Mouse (Mus musculus) embryonic facial prominence, embryonic 11.5 days (tissue): ENCODE measurements around the gene Fgf12. TPM values are rescaled to one million over a fixed set of nuclear protein-coding genes. Genes with fewer than 3 reads are reported as not detected.

Experiments used
- ATAC-seq: fragments of 200-750 bp; cut with Nextera tagmentation; replicated peaks from 2 replicates; pipeline ENCODE4 v1.8.0; 2017; ENCODE audit warnings: low read depth; ENCODE audit not compliant: insufficient number of reproducible peaks, low FRiP score, low TSS enrichment
- DNase-seq: peaks from one replicate; pipeline ENCODE4 v3.0.0-alpha.2; 2015; ENCODE audit warnings: low spot score
- H3K27ac ChIP-seq: fragments of 300-500 bp; sonication (generic); replicated peaks from 2 replicates; pipeline ENCODE4 v1.5.1; 2014; ENCODE audit warnings: mild to moderate bottlenecking, low read depth, low read length, control low read depth
- H3K27me3 ChIP-seq: fragments of 300-500 bp; sonication (generic); 2 replicates; pipeline ENCODE4 v1.6.1; 2014; ENCODE audit warnings: mild to moderate bottlenecking, low read length, moderate library complexity, mixed read lengths; ENCODE audit not compliant: control insufficient read depth, insufficient read depth
- H3K36me3 ChIP-seq: fragments of 300-500 bp; sonication (generic); replicated peaks from 2 replicates; pipeline ENCODE4 v1.6.1; 2014; ENCODE audit warnings: low read depth, mild to moderate bottlenecking, low read length, moderate library complexity, mixed read lengths; ENCODE audit not compliant: control insufficient read depth, insufficient read depth
- H3K4me1 ChIP-seq: fragments of 300-500 bp; sonication (generic); 2 replicates; pipeline ENCODE4 v1.6.1; 2014; ENCODE audit warnings: low read length, mixed read lengths; ENCODE audit not compliant: control insufficient read depth, insufficient read depth
- H3K4me2 ChIP-seq: fragments of 300-500 bp; sonication (generic); 2 replicates; pipeline ENCODE4 v1.6.1; 2014; ENCODE audit warnings: low read depth, mild to moderate bottlenecking, control low read depth, low read length, moderate library complexity
- H3K4me3 ChIP-seq: fragments of 300-500 bp; sonication (generic); 2 replicates; pipeline ENCODE4 v1.5.1; 2014; ENCODE audit warnings: low read depth, low read length, control low read depth
- H3K9ac ChIP-seq: fragments of 300-500 bp; sonication (generic); replicated peaks from 2 replicates; pipeline ENCODE4 v1.6.1; 2014; ENCODE audit warnings: mild to moderate bottlenecking, control low read depth, low read length
- H3K9me3 ChIP-seq: fragments of 300-500 bp; sonication (generic); replicated peaks from 2 replicates; pipeline ENCODE4 v1.6.1; 2016; ENCODE audit warnings: mild to moderate bottlenecking, low read length, inconsistent platforms, mixed read lengths; ENCODE audit not compliant: control insufficient read depth
- WGBS: fragments of 180-500 bp; shearing (Covaris S2); extraction: QIAGEN DNeasy Blood & Tissue Kit; methylation state at CpG from one replicate; pipeline ENCODE4 v1.1.7; 2014; 5-methylcytosine and 5-hydroxymethylcytosine counted together
- polyA plus RNA-seq: library from polyadenylated mRNA; unstranded; fragments of >200 nt; fragmentation: Nextera tagmentation; extraction: Ambion mirVana; gene quantifications from 2 replicates; pipeline ENCODE4 v1.2.1, GENCODE M21; 2014

Gene Fgf12
- polyA plus RNA-seq, 1 experiment from 2014 or later, result 3.4 TPM

- H3K4me3 ChIP-seq, result no peak overlapping the region
- H3K27ac ChIP-seq, result no peak overlapping the region
- no peak for ATAC-seq
- DNase-seq, result no peak
- no peaks in the 10 kb centered on the region for H3K27me3 ChIP-seq
- H3K4me1 ChIP-seq, result no peaks in the 10 kb centered on the region
- no peak overlapping the region for H3K4me2 ChIP-seq
- H3K9me3 ChIP-seq, result no peaks in the 10 kb centered on the region
- H3K36me3 ChIP-seq, result no peaks in the 10 kb centered on the region
- 93% methylated on average over 3 of the region's 3 CpGs for whole genome bisulfite sequencing
- no peak overlapping the region for H3K9ac ChIP-seq
Measured at GRCm38 (mm10) chr16:28335025-28335424, 417.8 kb downstream of the Fgf12 start.

GRCm38 (mm10) chr16:28323576-28323975 lies 429.3 kb downstream of the Fgf12 start:
- Histone ChIP-seq H3K4me3 (no peak overlapping the region), H3K4me1 (no peaks in the 10 kb centered on the region), H3K9ac (no peak overlapping the region), H3K27me3 (no peaks in the 10 kb centered on the region), H3K9me3 (no peaks in the 10 kb centered on the region), H3K36me3 (no peaks in the 10 kb centered on the region), H3K27ac (no peak overlapping the region), H3K4me2 (no peak overlapping the region)
- no peak for ATAC-seq
- WGBS, result 56% methylated on average over 3 of the region's 3 CpGs
- no peak for DNase-seq

GRCm38 (mm10) chr16:28311618-28312017 lies 441.2 kb downstream of the Fgf12 start:
- Histone ChIP-seq H3K9me3 (no peaks in the 10 kb centered on the region), H3K27ac (no peak overlapping the region), H3K27me3 (no peaks in the 10 kb centered on the region), H3K36me3 (no peaks in the 10 kb centered on the region), H3K4me1 (no peaks in the 10 kb centered on the region), H3K4me2 (no peak overlapping the region), H3K4me3 (no peak overlapping the region), H3K9ac (no peak overlapping the region)
- ATAC-seq (no peak), DNase-seq (no peak)
- WGBS, result 88% methylated on average over 4 of the region's 4 CpGs

- ATAC-seq (no peak), DNase-seq (no peak)
- H3K4me1 ChIP-seq, result no peaks in the 10 kb centered on the region
- H3K4me3 ChIP-seq, result no peak overlapping the region
- H3K27me3 ChIP-seq, result no peaks in the 10 kb centered on the region
- no peak overlapping the region for H3K4me2 ChIP-seq
- H3K27ac ChIP-seq, result no peak overlapping the region
- no peaks in the 10 kb centered on the region for H3K9me3 ChIP-seq
- H3K36me3 ChIP-seq, result no peaks in the 10 kb centered on the region
- WGBS, result 45% methylated on average over 1 of the region's 1 CpGs
- no peak overlapping the region for H3K9ac ChIP-seq
Measured at GRCm38 (mm10) chr16:28303889-28304288, 449.0 kb downstream of the Fgf12 start.

GRCm38 (mm10) chr16:28289689-28290330 lies 463.1 kb downstream of the Fgf12 start:
- no peak overlapping the region for H3K27ac ChIP-seq
- no peak overlapping the region for H3K4me2 ChIP-seq
- no peak for DNase-seq
- no peak overlapping the region for H3K4me3 ChIP-seq
- no peaks in the 10 kb centered on the region for H3K4me1 ChIP-seq
- H3K36me3 ChIP-seq, result no peaks in the 10 kb centered on the region
- no peak overlapping the region for H3K9ac ChIP-seq
- WGBS, result 75% methylated on average over 4 of the region's 4 CpGs
- no peaks in the 10 kb centered on the region for H3K9me3 ChIP-seq
- no peak for ATAC-seq
- no peaks in the 10 kb centered on the region for H3K27me3 ChIP-seq

GRCm38 (mm10) chr16:28257904-28258303 lies 495.0 kb downstream of the Fgf12 start:
- Histone ChIP-seq H3K27me3 (no peaks in the 10 kb centered on the region), H3K9me3 (no peaks in the 10 kb centered on the region), H3K4me3 (no peak overlapping the region), H3K4me1 (no peaks in the 10 kb centered on the region), H3K9ac (no peak overlapping the region), H3K36me3 (no peaks in the 10 kb centered on the region), H3K4me2 (no peak overlapping the region), H3K27ac (no peak overlapping the region)
- 76% methylated on average over 5 of the region's 5 CpGs for WGBS
- ATAC-seq (no peak), DNase-seq (no peak)

GRCm38 (mm10) chr16:28254303-28254702 lies 498.6 kb downstream of the Fgf12 start:
- Histone ChIP-seq H3K4me3 (no peak overlapping the region), H3K4me2 (no peak overlapping the region), H3K9me3 (no peaks in the 10 kb centered on the region), H3K27me3 (no peaks in the 10 kb centered on the region), H3K27ac (no peak overlapping the region), H3K9ac (no peak overlapping the region), H3K4me1 (no peaks in the 10 kb centered on the region), H3K36me3 (no peaks in the 10 kb centered on the region)
- DNase-seq (no peak), ATAC-seq (no peak)
- 86% methylated on average over 4 of the region's 4 CpGs for WGBS

- Histone ChIP-seq H3K4me1 (no peaks in the 10 kb centered on the region), H3K4me2 (no peak overlapping the region), H3K4me3 (no peak overlapping the region), H3K27ac (no peak overlapping the region), H3K9ac (no peak overlapping the region), H3K36me3 (no peaks in the 10 kb centered on the region), H3K9me3 (no peaks in the 10 kb centered on the region), H3K27me3 (no peaks in the 10 kb centered on the region)
- no peak for ATAC-seq
- WGBS, result 60% methylated on average over 3 of the region's 3 CpGs
- no peak for DNase-seq
Measured at GRCm38 (mm10) chr16:28251930-28252329, 500.9 kb downstream of the Fgf12 start.
